Mouse (Mus musculus) lung, embryonic 14.5 days (tissue): ENCODE measurements at regions not wholly inside any gene's neighbourhood (a gene's known extent, or its start where the extent isn't known, plus 50 kb on each side); places are given as distances from the start of the nearest gene placed in this dataset.

ENCODE experiments used
- ATAC-seq: fragments of 200-750 bp; cut with Nextera tagmentation; 2 replicates; pipeline ENCODE4 v1.8.0; 2017; ENCODE audit warnings: mild to moderate bottlenecking, moderate TSS enrichment, moderate library complexity; ENCODE audit not compliant: insufficient read depth
- DNase-seq: peaks from one replicate; pipeline ENCODE4 v3.0.0-alpha.2; 2015
- H3K27ac ChIP-seq: fragments of 300-500 bp; sonication (generic); 2 replicates; pipeline ENCODE4 v1.5.1; 2014; ENCODE audit warnings: low read depth, mild to moderate bottlenecking, moderate library complexity
- H3K27me3 ChIP-seq: fragments of 300-500 bp; sonication (generic); 2 replicates; pipeline ENCODE4 v1.6.1; 2014; ENCODE audit warnings: low read length, control low read depth; ENCODE audit not compliant: insufficient read depth
- H3K36me3 ChIP-seq: fragments of 300-500 bp; sonication (generic); 2 replicates; pipeline ENCODE4 v1.6.1; 2014; ENCODE audit warnings: control low read depth; ENCODE audit not compliant: insufficient read depth
- H3K4me1 ChIP-seq: fragments of 300-500 bp; sonication (generic); 2 replicates; pipeline ENCODE4 v1.6.1; 2014; ENCODE audit warnings: antibody characterized with exemption, control low read depth; ENCODE audit not compliant: insufficient read depth
- H3K4me2 ChIP-seq: fragments of 300-500 bp; sonication (generic); 2 replicates; pipeline ENCODE4 v1.6.1; 2014; ENCODE audit warnings: mild to moderate bottlenecking
- H3K4me3 ChIP-seq: fragments of 300-500 bp; sonication (generic); 2 replicates; pipeline ENCODE4 v1.5.1; 2014; ENCODE audit warnings: low read depth, low read length
- H3K9ac ChIP-seq: fragments of 300-500 bp; sonication (generic); 2 replicates; pipeline ENCODE4 v1.6.1; 2014
- H3K9me3 ChIP-seq: fragments of 300-500 bp; sonication (generic); 2 replicates; pipeline ENCODE4 v1.6.1; 2016; ENCODE audit warnings: low read depth, low read length, control low read depth
- CTCF ChIP-seq: IDR thresholded peaks from 2 replicates; pipeline ENCODE4 v1.5.1; 2016; ENCODE audit warnings: antibody characterized with exemption, low read depth
- WGBS: fragments of 180-500 bp; shearing (Covaris S2); extraction: QIAGEN DNeasy Blood & Tissue Kit; methylation state at CpG from one replicate; pipeline ENCODE4 v1.1.7; 2014; 5-methylcytosine and 5-hydroxymethylcytosine counted together

GRCm38 (mm10) chr6:116985147-116985737, 183.1 kb upstream of the Cxcl12 start:
- H3K27ac ChIP-seq: no peak overlapping the region
- DNase-seq: peak; percentile 27
- H3K9me3 ChIP-seq: no peaks in the 10 kb centered on the region
- TF ChIP-seq CTCF: no peak
- 56% methylated on average over 4 of the region's 4 CpGs for WGBS
- no peak overlapping the region for H3K4me2 ChIP-seq
- no peak overlapping the region for H3K4me3 ChIP-seq
- H3K9ac ChIP-seq: no peak overlapping the region
- no peak for ATAC-seq
- no peaks in the 10 kb centered on the region for H3K4me1 ChIP-seq
- H3K27me3 ChIP-seq: no peaks in the 10 kb centered on the region
- no peaks in the 10 kb centered on the region for H3K36me3 ChIP-seq

GRCm38 (mm10) chr6:116986266-116987000, 181.9 kb upstream of the Cxcl12 start:
- Histone ChIP-seq H3K27ac (no peak overlapping the region), H3K4me1 (no peaks in the 10 kb centered on the region), H3K9ac (no peak overlapping the region), H3K4me2 (no peak overlapping the region), H3K27me3 (no peaks in the 10 kb centered on the region), H3K36me3 (no peaks in the 10 kb centered on the region), H3K4me3 (no peak overlapping the region), H3K9me3 (no peaks in the 10 kb centered on the region)
- TF ChIP-seq CTCF: no peak
- ATAC-seq (no peak), DNase-seq (no peak)
- WGBS: 38% methylated on average over 10 of the region's 10 CpGs

- Histone ChIP-seq H3K9ac (no peak overlapping the region), H3K4me2 (no peak overlapping the region), H3K9me3 (no peaks in the 10 kb centered on the region), H3K27me3 (no peaks in the 10 kb centered on the region), H3K36me3 (no peaks in the 10 kb centered on the region), H3K4me1 (no peaks in the 10 kb centered on the region), H3K4me3 (no peak overlapping the region), H3K27ac (no peak overlapping the region)
- ATAC-seq: no peak
- DNase-seq: no peak
- 0 out of 2 replicates have a peak, but pooled peaks have one; percentile 11 for TF ChIP-seq CTCF
- WGBS: 81% methylated on average over 5 of the region's 5 CpGs
These were observed 181.1 kb upstream of the Cxcl12 start for GRCm38 (mm10) chr6:116987243-116987642.

- Histone ChIP-seq H3K36me3 (no peaks in the 10 kb centered on the region), H3K4me1 (no peaks in the 10 kb centered on the region), H3K27me3 (no peaks in the 10 kb centered on the region), H3K4me2 (no peak overlapping the region), H3K4me3 (no peak overlapping the region), H3K27ac (no peak overlapping the region), H3K9me3 (no peaks in the 10 kb centered on the region), H3K9ac (no peak overlapping the region)
- no peak for TF ChIP-seq CTCF
- ATAC-seq (no peak), DNase-seq (no peak)
- WGBS: 74% methylated on average over 9 of the region's 9 CpGs
These were observed 169.2 kb upstream of the Cxcl12 start for GRCm38 (mm10) chr6:116998948-116999682.

- H3K4me1 ChIP-seq: no peaks in the 10 kb centered on the region
- WGBS: 30% methylated on average over 4 of the region's 4 CpGs
- ATAC-seq (no peak), DNase-seq (peak; percentile 31)
- TF ChIP-seq CTCF: no peak
- H3K9me3 ChIP-seq: no peaks in the 10 kb centered on the region
- no peaks in the 10 kb centered on the region for H3K36me3 ChIP-seq
- H3K9ac ChIP-seq: no peak overlapping the region
- no peak overlapping the region for H3K4me3 ChIP-seq
- no peaks in the 10 kb centered on the region for H3K27me3 ChIP-seq
- H3K27ac ChIP-seq: no peak overlapping the region
- no peak overlapping the region for H3K4me2 ChIP-seq
These were observed 168.4 kb upstream of the Cxcl12 start for GRCm38 (mm10) chr6:116999940-117000339.

GRCm38 (mm10) chr6:117000951-117001725, 167.2 kb upstream of the Cxcl12 start:
- H3K9me3 ChIP-seq: no peaks in the 10 kb centered on the region
- 54% methylated on average over 7 of the region's 7 CpGs for WGBS

More at GRCm38 (mm10) chr6:117000951-117001725, 167.2 kb upstream of the Cxcl12 start:
- no peaks in the 10 kb centered on the region for H3K27me3 ChIP-seq
- ATAC-seq (no peak), DNase-seq (no peak)
- no peak overlapping the region for H3K4me2 ChIP-seq
- H3K4me1 ChIP-seq: no peaks in the 10 kb centered on the region
- no peak for TF ChIP-seq CTCF
- H3K27ac ChIP-seq: no peak overlapping the region
- no peaks in the 10 kb centered on the region for H3K36me3 ChIP-seq
- H3K4me3 ChIP-seq: no peak overlapping the region
- H3K9ac ChIP-seq: no peak overlapping the region
